Mouse (Mus musculus): ENCODE results near the gene Hsd3b5.
"Not testable (repeated sequence)": the region's sequence is repeated elsewhere in the genome, so short reads cannot be mapped to it uniquely, and the experiment has no call there.

Gene Hsd3b5

GRCm38 (mm10) chr3:98630152-98630551 is at the start of gene Hsd3b5:
Gene Hsd3b5, minus strand, starts transcription at chr3:98630252.
- no peak for DNase-seq

DNA sequence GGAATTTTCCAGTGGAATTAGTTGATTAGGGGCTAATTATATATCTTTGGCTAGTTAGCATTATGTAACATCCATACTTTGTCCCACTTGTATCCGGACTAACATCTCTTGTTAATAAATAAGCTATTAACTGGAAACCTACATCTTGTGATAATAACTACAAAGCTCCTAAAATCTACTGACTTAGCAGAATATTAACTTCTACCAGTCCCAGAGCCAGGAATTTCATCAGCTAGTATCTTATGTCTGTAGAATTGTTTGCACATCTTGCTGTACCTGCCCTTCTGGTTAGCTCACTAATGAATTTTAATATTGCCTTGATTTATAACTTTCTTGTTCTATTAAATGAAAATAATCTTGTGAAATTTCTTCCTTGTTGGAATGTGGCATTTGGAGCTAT is 5.1 kb upstream of the Hsd3b5 start:
- DNase-seq, result no peak

- DNase-seq, result no peak
Measured at GRCm38 (mm10) chr3:98629633-98630032, 419 bp downstream of the Hsd3b5 start.

- DNase-seq, result not testable (repeated sequence)
Measured at GRCm38 (mm10) chr3:98616786-98617185, 13.3 kb downstream of the Hsd3b5 start.

GRCm38 (mm10) chr3:98616244-98616643 is 13.8 kb downstream of the Hsd3b5 start:
- DNase-seq, result not testable (repeated sequence)

GRCm38 (mm10) chr3:98614406-98614927 is 15.6 kb downstream of the Hsd3b5 start:
- not testable (repeated sequence) for DNase-seq

DNA sequence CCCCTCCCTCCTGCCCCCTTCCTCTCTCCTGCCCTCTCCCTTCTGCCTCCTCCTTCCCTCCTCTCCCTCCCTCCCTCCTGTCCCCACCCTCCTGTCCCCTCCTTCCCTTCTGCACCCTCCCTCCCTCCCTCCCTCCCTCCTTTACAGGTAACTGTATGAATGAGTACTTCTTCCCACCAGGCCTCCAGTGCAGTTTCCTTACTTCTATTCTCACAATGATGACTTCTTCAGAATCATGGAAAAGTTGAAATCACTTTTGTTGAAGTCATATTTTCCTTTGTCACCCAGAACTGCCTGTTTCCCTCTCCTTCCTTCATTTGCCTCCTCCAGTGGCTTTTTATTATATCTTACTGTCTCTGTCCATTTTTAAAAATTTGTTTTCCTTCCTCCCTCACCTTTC is 16.1 kb downstream of the Hsd3b5 start:
- no peak for DNase-seq

DNA sequence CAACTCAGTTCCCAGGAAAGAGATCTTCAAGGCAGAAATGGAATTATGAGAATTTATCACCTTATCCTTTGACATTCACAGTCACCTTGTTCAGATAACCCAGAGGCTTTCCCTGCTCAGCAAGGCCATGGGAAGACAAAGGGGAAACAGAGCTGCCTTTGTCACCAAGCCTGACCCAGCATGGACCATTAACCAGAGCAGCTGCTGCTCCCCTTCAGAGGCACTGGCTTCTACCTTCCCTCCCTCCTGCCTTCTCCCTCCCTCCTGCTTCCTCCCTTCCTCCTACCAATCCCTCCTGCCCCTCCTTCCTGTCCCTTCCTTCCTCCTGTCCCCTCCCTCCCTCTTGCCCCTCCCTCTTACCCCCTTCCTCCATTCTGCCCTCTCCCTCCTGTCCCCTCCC is 16.5 kb downstream of the Hsd3b5 start:
- DNase-seq, result not testable (repeated sequence)

DNA sequence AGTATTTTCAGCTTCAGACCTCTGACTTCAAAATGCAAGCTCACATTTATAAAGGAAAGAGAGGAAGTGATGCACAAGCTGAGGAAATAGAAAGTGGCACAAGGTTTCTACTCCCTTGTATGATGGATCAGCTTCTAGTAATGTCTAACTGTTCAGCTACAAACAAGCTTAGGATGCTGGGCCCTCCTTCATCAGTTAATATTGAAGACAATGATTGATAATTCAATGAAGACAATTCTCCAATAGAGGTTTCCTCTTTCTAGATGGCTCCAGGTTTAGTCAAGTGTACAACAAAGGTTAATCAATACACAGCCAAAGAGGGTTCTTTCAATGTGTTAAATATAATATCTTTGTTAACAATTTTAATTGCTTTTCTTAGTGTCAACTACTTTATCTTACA is 41.3 kb downstream of the Hsd3b5 start, which contains the start of gene Gm10681:
Gene Gm10681 (minus strand): TSS at position 101 of the 400 bp plus-strand sequence.
- DNase-seq, result no peak

GRCm38 (mm10) chr3:98587721-98588120 is 42.3 kb downstream of the Hsd3b5 start:
- no peak for DNase-seq

- not testable (repeated sequence) for DNase-seq
Measured at GRCm38 (mm10) chr3:98582622-98583021, 47.4 kb downstream of the Hsd3b5 start.

GRCm38 (mm10) chr3:98582202-98582601 is 47.9 kb downstream of the Hsd3b5 start:
- not testable (repeated sequence) for DNase-seq

DNA sequence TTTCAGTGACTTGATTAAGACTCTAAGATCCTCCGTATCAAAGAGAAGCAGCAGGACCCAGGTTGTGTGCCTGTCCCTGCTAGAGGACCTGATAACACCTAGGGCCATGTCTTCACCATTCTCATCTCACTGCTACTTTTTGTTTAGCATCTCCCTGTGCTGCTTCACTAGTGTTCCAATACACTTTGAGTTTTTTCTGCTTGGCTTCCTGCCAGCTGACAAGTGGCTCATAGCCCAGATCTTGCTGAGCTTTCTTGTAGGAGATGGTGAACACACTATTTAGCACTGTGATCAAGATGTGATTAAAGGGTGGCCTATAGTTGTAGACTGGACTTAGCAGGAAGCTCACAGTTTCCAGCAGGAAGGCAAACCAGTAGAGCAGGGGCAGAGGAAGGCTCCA is 49.0 kb downstream of the Hsd3b5 start:
- DNase-seq, result not testable (repeated sequence)
